Mouse (Mus musculus): Measurements from ENCODE around the gene Abca4. TPM values are rescaled to one million over a fixed set of nuclear protein-coding genes. Genes with fewer than 3 reads are reported as not detected.

Gene Abca4
- polyA plus RNA-seq, 2 experiments from 2014 or later: not detected

GRCm38 (mm10) chr3:122111141-122111981 lies 67.1 kb downstream of the Abca4 start:
- ATAC-seq: no peak

GRCm38 (mm10) chr3:122118651-122119214 lies 74.5 kb downstream of the Abca4 start:
- no peak for ATAC-seq

- no peak for ATAC-seq
Observed at GRCm38 (mm10) chr3:122119733-122120132, 75.5 kb downstream of the Abca4 start.

GRCm38 (mm10) chr3:122120217-122120616 lies 76.0 kb downstream of the Abca4 start:
- ATAC-seq: no peak

- ATAC-seq: peak; percentile 70
Observed at GRCm38 (mm10) chr3:122122127-122122663, 78.0 kb downstream of the Abca4 start.

GRCm38 (mm10) chr3:122122838-122123237 lies 78.6 kb downstream of the Abca4 start:
- ATAC-seq: no peak

GRCm38 (mm10) chr3:122128999-122129493 lies 84.8 kb downstream of the Abca4 start:
- no peak for ATAC-seq

- no peak for ATAC-seq
Observed at GRCm38 (mm10) chr3:122130771-122131170, 86.5 kb downstream of the Abca4 start.

- ATAC-seq: no peak
Observed at GRCm38 (mm10) chr3:122131633-122132032, 87.4 kb downstream of the Abca4 start.

- no peak for ATAC-seq
Observed at GRCm38 (mm10) chr3:122133255-122133654, 89.0 kb downstream of the Abca4 start.

- ATAC-seq: no peak
Observed at GRCm38 (mm10) chr3:122133840-122134239, 89.6 kb downstream of the Abca4 start.

- ATAC-seq: no peak
Observed at GRCm38 (mm10) chr3:122140589-122141400, 96.6 kb downstream of the Abca4 start.

GRCm38 (mm10) chr3:122142256-122142922 lies 98.1 kb downstream of the Abca4 start:
- ATAC-seq: no peak

GRCm38 (mm10) chr3:122143432-122143831 lies 99.2 kb downstream of the Abca4 start:
- no peak for ATAC-seq

- no peak for ATAC-seq
Observed at GRCm38 (mm10) chr3:122145430-122145829, 101.2 kb downstream of the Abca4 start.

GRCm38 (mm10) chr3:122150836-122151235 lies 106.6 kb downstream of the Abca4 start:
- ATAC-seq: no peak

- ATAC-seq: no peak
Observed at GRCm38 (mm10) chr3:122152431-122152830, 108.2 kb downstream of the Abca4 start.

GRCm38 (mm10) chr3:122154080-122154479 lies 109.8 kb downstream of the Abca4 start:
- no peak for ATAC-seq

- no peak for ATAC-seq
Observed at GRCm38 (mm10) chr3:122159447-122159846, 115.2 kb downstream of the Abca4 start.

- ATAC-seq: peak; percentile 62
Observed at GRCm38 (mm10) chr3:122169616-122170178, 125.5 kb downstream of the Abca4 start.

- ATAC-seq: no peak
Observed at GRCm38 (mm10) chr3:122170621-122171309, 126.5 kb downstream of the Abca4 start.
